Mouse (Mus musculus): ENCODE data around the gene Glb1l. TPM values are rescaled to one million over a fixed set of nuclear protein-coding genes. Genes with fewer than 3 reads are reported as not detected.

Glb1l gene
- total and polyA plus RNA-seq, 3 experiments, result 2.4 to 10.8 (median 3.6) TPM

GRCm38 (mm10) chr1:75219531-75219930 lies 8.9 kb upstream of the Glb1l start, which contains the start of gene Tuba4a:
TSS of gene Tuba4a (minus strand) at chr1:75219865.
- peaks cover 35% of the 10 kb centered on the region for H3K79me2 ChIP-seq (replicated peaks; ENCODE audit: control insufficient read depth, extremely low read depth, insufficient read depth, poor library complexity, severe bottlenecking)
- in situ Hi-C loops (cut with MboI; ENCODE audit: low pct_ligation_motif_present, low pct_unique_long_range_greater_than_20kb, low sequenced_read_pairs), result no loop called here
- H3K27me3 ChIP-seq (replicated peaks), result no peaks in the 10 kb centered on the region
- H3K36me3 ChIP-seq (replicated peaks in 1 of 2; ENCODE audit: control insufficient read depth in 1 of 2, insufficient read depth in 1 of 2, low read length in 1 of 2), result peaks cover 22 to 31% of the 10 kb centered on the region in 2 experiments
- H3K4me3 ChIP-seq (replicated peaks in 1 of 3; ENCODE audit: low read depth in 2 of 3, low read length in 2 of 3, poor library complexity in 1 of 3), result peak within 1 kb of the TSS; percentile 74 to 94 (median 88)
- dilution Hi-C loops (cut with MboI; ENCODE audit: extremely low pct_ligation_motif_present, extremely low pct_unique_long_range_greater_than_20kb, low sequenced_read_pairs), result no loop called here
- H3K9ac ChIP-seq (ENCODE audit: insufficient read depth, low read depth), result peak within 1 kb of the TSS; percentile 88
- H3K4me1 ChIP-seq (ENCODE audit: control insufficient read depth in 1 of 2, insufficient read depth in 2 of 2), result peaks cover 27 to 60% of the 10 kb centered on the region in 2 experiments
- peaks cover 2% of the 10 kb centered on the region for H3K9me3 ChIP-seq (replicated peaks; ENCODE audit: low read length)
- DNase-seq (ENCODE audit: extremely low read depth), result no peak
- peak within 1 kb of the TSS; percentile 48 for H3K4me2 ChIP-seq (ENCODE audit: insufficient read depth, low read depth, poor library complexity, severe bottlenecking)
- TF ChIP-seq ZNF384 (IDR thresholded peaks at IDR 0.05; ENCODE audit: low read depth, low read length) (no peak), MAFK (IDR thresholded peaks at IDR 0.05; ENCODE audit: insufficient replicate concordance, low read length) (no peak), NRF1 (IDR thresholded peaks at IDR 0.05; ENCODE audit: low read depth, low read length) (no peak), USF1 (IDR thresholded peaks at IDR 0.05; ENCODE audit: low read depth, low read length) (no peak), BHLHE40 (IDR thresholded peaks at IDR 0.05; ENCODE audit: low read depth, low read length) (no peak), MAZ (IDR thresholded peaks at IDR 0.05; ENCODE audit: low read depth, low read length) (no peak), JUND (conservative IDR thresholded peaks at IDR 0.05; ENCODE audit: low read depth, low read length) (no peak), SMC3 (IDR thresholded peaks at IDR 0.05; ENCODE audit: low read depth, low read length) (no peak), MXI1 (IDR thresholded peaks at IDR 0.05; ENCODE audit: low read depth, low read length) (no peak), RCOR1 (conservative IDR thresholded peaks at IDR 0.05; ENCODE audit: low read depth, low read length) (no peak), MAX (IDR thresholded peaks at IDR 0.05; ENCODE audit: low read length) (no peak), CHD1 (IDR thresholded peaks at IDR 0.05; ENCODE audit: low read depth, low read length) (no peak), ETS1 (conservative IDR thresholded peaks at IDR 0.05; ENCODE audit: low read depth, low read length) (no peak), USF2 (conservative IDR thresholded peaks at IDR 0.05; ENCODE audit: low read depth, low read length) (no peak), CHD2 (IDR thresholded peaks at IDR 0.05; ENCODE audit: low read length) (no peak), PAX5 (IDR thresholded peaks at IDR 0.05; ENCODE audit: low read length) (no peak), KAT2A (IDR thresholded peaks at IDR 0.05; ENCODE audit: insufficient replicate concordance, low read length) (no peak), TCF12 (IDR thresholded peaks at IDR 0.05; ENCODE audit: low read depth, low read length) (no peak)
- peak within 1 kb of the TSS; percentile 81 for H3K27ac ChIP-seq (ENCODE audit: insufficient read depth, low read depth)

GRCm38 (mm10) chr1:75219078-75219477 lies 8.5 kb upstream of the Glb1l start:
- Histone ChIP-seq H3K79me2 (replicated peaks; ENCODE audit: control insufficient read depth, extremely low read depth, insufficient read depth, poor library complexity, severe bottlenecking) (peaks cover 35% of the 10 kb centered on the region), H3K9me3 (replicated peaks; ENCODE audit: low read length) (peaks cover 2% of the 10 kb centered on the region), H3K4me2 (ENCODE audit: insufficient read depth, low read depth, poor library complexity, severe bottlenecking) (peak overlapping the region; percentile 48), H3K9ac (ENCODE audit: insufficient read depth, low read depth) (peak overlapping the region; percentile 88), H3K36me3 (replicated peaks in 1 of 2; ENCODE audit: control insufficient read depth in 1 of 2, insufficient read depth in 1 of 2, low read length in 1 of 2) (peaks cover 25 to 36% of the 10 kb centered on the region in 2 experiments), H3K27me3 (replicated peaks) (no peaks in the 10 kb centered on the region), H3K4me3 (replicated peaks in 1 of 3; ENCODE audit: low read depth in 2 of 3, low read length in 2 of 3, poor library complexity in 1 of 3) (peak overlapping the region; percentile 74 to 94 (median 88)), H3K27ac (ENCODE audit: insufficient read depth, low read depth) (peak overlapping the region; percentile 81; the same call in 1 of the 2 replicates), H3K4me1 (ENCODE audit: control insufficient read depth in 1 of 2, insufficient read depth in 2 of 2) (peaks cover 27 to 65% of the 10 kb centered on the region in 2 experiments)
- in situ Hi-C loops (cut with MboI; ENCODE audit: low pct_ligation_motif_present, low pct_unique_long_range_greater_than_20kb, low sequenced_read_pairs), result no loop called here
- dilution Hi-C loops (cut with MboI; ENCODE audit: extremely low pct_ligation_motif_present, extremely low pct_unique_long_range_greater_than_20kb, low sequenced_read_pairs), result no loop called here
- peak; percentile 87 for DNase-seq (ENCODE audit: extremely low read depth)
- no peak for TF ChIP-seq JUN (IDR thresholded peaks at IDR 0.05; ENCODE audit: insufficient read depth, low read depth, low read length)
- no peak for TF ChIP-seq E2F4 (IDR thresholded peaks at IDR 0.05; ENCODE audit: insufficient replicate concordance, low read depth, low read length)
- no peak for TF ChIP-seq ZNF384 (IDR thresholded peaks at IDR 0.05; ENCODE audit: low read depth, low read length)
- peak; percentile 98 for TF ChIP-seq ZMIZ1 (IDR thresholded peaks at IDR 0.05; ENCODE audit: low read depth, low read length)
- TF ChIP-seq MYC (IDR thresholded peaks at IDR 0.05; ENCODE audit: low read depth, low read length), result 0 out of 2 replicates have a peak, but pooled peaks have one; percentile 45
- no peak for TF ChIP-seq JUND (conservative IDR thresholded peaks at IDR 0.05; ENCODE audit: low read depth, low read length)
- TF ChIP-seq ZC3H11A (IDR thresholded peaks at IDR 0.05; ENCODE audit: low read depth, low read length), result no peak
- 0 out of 2 replicates have a peak, but pooled peaks have one; percentile 20 for TF ChIP-seq UBTF (IDR thresholded peaks at IDR 0.05; ENCODE audit: low read depth, low read length)
- peak; percentile 100 for TF ChIP-seq POLR2A (IDR thresholded peaks at IDR 0.05; ENCODE audit: low read depth, low read length)
- TF ChIP-seq RAD21 (IDR thresholded peaks at IDR 0.05; ENCODE audit: low read depth, low read length), result no peak
- TF ChIP-seq CHD2 (IDR thresholded peaks at IDR 0.05; ENCODE audit: low read length), result no peak; the same call in 1 of the 2 replicates
- TF ChIP-seq USF1 (IDR thresholded peaks at IDR 0.05; ENCODE audit: low read depth, low read length), result no peak
- 0 out of 2 replicates have a peak, but pooled peaks have one; percentile 13 for TF ChIP-seq MAX (IDR thresholded peaks at IDR 0.05; ENCODE audit: low read length)
- TF ChIP-seq TCF12 (IDR thresholded peaks at IDR 0.05; ENCODE audit: low read depth, low read length), result peak; percentile 93
- no peak for TF ChIP-seq GABPA (IDR thresholded peaks at IDR 0.05; ENCODE audit: insufficient replicate concordance, low read depth, low read length)
- TF ChIP-seq TBP (conservative IDR thresholded peaks at IDR 0.05; ENCODE audit: low read depth, low read length), result peak; percentile 98
- TF ChIP-seq RCOR1 (conservative IDR thresholded peaks at IDR 0.05; ENCODE audit: low read depth, low read length), result peak; percentile 56; the same call in 1 of the 2 replicates
- TF ChIP-seq EP300 (IDR thresholded peaks at IDR 0.05; ENCODE audit: low read length), result no peak
- TF ChIP-seq ETS1 (conservative IDR thresholded peaks at IDR 0.05; ENCODE audit: low read depth, low read length), result no peak
- peak; percentile 97 for TF ChIP-seq POLR2AphosphoS2 (IDR thresholded peaks at IDR 0.05; ENCODE audit: low read depth, low read length)
- TF ChIP-seq MXI1 (IDR thresholded peaks at IDR 0.05; ENCODE audit: low read depth, low read length), result no peak
- no peak for TF ChIP-seq MAFK (IDR thresholded peaks at IDR 0.05; ENCODE audit: insufficient replicate concordance, low read length)
- peak; percentile 99 for TF ChIP-seq NELFE (IDR thresholded peaks at IDR 0.05; ENCODE audit: low read depth, low read length)
